Mouse (Mus musculus) urinary bladder, postnatal 36 days (tissue): Measurements from ENCODE around the gene Atrn.

Experiments
- DNase-seq, 2 experiments: peaks; one replicate each; pipeline ENCODE4 v3.0.0; 2022; ENCODE audit warnings: low spot score in 2 of 2, mixed read lengths in 1 of 2

The Atrn gene

GRCm38 (mm10) chr2:131038675-131039074 lies 132.4 kb downstream of the Atrn start:
- no peak for DNase-seq

DNA sequence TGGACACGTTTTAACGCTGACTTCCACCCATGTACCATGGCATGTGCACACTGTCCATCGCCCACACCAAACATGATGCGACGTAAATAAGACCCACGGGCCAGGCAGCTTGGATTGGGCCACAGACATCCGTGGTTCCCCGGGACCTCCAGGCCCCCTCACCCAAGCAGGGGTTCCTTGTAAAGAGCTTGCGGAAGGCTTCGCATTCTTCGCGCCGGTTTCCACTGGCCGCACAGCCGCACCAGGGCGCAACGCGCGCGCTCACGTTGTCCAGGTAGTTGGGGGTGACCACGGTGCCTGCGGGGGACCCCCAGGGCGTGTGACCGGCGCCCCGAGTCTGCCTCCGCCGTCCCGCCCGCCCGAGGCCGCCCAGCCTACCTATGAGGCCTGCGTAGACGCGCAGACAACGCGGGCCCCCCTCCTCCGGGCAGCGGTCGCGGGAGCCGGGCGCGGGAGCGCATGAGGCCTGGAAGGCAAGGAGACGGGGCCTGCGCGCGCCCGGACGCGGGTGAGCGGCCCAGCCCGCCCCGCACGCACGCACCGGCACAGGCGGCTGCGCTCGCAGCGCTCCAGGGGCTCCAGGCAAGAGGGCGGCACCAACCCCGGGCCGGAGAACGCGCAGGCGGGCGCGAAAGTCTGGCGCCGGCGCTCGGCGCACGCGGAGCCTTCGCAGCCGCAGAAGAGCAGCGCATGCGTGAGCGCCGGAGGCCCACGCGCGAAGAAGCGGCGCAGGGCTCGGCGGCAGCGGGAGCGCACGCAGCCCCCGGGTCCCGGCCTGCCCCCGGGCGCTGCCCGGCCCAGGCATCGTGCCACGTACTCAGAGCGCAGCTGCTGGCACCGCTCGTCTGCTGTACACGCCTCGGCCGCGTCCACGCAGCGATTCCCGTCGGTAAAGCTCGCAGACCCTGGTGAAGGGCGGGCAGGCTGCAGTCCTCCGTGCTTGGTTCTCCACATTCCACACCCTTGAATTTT lies 134.8 kb downstream of the Atrn start:
- no peak for DNase-seq

DNA sequence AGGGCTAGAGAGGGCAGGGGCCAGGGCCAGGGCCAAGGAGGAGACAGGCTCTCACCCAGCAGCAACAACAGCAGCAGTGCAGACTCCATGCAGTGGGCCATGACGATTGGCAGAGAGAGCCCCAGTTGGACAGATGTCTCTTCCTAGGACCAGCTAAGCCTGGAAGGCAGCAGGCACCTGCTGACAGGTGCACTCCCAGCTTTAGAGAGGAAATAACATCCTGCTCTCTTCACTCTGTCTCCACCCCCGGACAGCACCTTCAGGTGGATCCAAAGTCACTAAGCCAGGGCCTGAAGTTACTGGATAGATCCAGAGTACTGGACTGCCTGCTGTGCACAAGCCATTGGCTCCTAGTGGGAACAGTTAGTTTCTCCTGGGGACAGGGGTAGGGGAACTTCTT lies 136.7 kb downstream of the Atrn start, which contains the start of gene Gfra4:
Gfra4 (minus strand) TSS at position 101 of the 400 bp plus-strand sequence.
- DNase-seq: no peak

DNA sequence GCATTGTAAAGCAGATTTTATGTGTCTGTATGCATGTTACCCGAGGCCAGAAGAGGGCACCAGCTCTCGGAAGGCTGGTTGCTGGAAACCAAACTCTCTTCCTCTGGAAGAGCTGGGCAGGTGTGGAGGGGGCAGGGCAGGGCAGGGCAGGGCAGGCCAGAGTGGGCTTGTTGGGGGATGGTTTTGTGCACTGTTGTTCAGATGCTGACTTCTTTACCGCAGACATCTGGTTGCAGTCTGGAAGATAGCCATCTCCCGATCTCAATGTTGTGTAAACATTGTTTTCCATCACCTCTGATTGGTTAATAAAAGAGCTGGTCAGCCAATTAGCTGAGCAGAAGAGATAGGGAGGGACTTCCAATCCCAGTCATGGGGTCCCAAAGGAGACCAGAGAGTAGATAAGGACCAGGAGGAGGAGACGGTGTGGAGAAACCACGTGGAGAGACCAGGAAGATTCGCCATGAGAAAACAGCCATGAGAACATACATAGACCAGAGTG lies 138.1 kb downstream of the Atrn start:
- no peak for DNase-seq

- DNase-seq: no peak
Measured at GRCm38 (mm10) chr2:131044989-131045720, 138.9 kb downstream of the Atrn start.

GRCm38 (mm10) chr2:131046025-131046424 lies 139.7 kb downstream of the Atrn start:
- DNase-seq: no peak

DNA sequence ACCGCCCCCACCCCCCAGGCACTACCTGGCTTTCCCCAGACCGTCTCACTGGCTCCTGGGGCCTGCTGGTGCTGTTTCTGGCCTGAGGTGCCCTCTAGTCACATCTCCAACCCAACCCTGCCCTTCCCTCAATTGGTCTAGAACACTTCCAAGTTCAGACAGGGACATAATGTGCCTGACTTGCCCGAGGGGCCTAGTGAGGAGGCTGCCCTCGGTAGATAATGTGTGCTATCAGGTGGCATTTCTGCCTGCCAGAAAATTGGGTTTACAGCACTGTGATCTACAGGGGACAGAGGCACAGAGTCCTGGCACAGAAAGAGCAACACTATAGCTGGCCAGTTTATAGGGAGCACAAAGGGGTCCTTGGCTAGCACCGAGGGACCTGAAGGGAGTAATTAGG lies 145.7 kb downstream of the Atrn start:
- no peak for DNase-seq

- DNase-seq: no peak
Measured at GRCm38 (mm10) chr2:131052862-131053418, 146.6 kb downstream of the Atrn start.

DNA sequence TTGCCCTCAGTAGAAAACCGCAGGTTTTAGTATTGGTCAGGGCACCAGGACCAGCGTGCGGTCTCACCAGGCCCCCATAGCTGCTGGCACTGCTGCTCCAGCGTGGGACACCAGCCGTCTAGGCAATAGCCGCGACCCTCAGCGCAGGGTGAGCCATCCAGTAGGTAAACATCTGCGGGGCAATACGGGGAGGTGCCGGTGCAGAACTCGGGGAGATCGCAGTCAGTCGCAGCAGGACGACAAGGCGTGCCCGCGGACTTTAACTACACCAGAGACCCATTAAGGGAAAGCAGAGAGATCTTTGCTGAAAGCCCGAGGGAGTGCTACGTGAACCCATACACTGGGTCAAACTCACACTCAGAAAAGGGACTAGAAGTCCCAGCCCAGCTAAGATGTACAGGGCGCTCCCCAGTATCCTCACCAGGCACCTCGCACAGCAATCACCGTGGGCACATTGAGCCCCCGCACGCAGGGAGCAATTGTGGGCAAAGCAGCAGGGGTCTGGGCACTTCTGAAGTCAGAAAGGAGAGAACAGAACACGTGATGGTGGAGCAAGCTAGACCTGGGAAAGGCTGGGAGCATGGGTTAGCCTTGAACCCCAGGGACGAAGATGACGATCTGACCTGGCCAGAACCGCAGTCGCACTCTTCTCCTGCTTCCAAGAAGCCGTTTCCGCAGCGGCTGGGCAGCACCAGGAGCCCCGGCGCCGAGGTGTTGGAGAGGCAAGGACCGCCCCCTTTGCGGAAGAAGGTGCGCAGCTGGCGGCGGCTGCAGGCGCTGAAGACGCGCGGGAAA lies 147.8 kb downstream of the Atrn start:
- no peak for DNase-seq

DNA sequence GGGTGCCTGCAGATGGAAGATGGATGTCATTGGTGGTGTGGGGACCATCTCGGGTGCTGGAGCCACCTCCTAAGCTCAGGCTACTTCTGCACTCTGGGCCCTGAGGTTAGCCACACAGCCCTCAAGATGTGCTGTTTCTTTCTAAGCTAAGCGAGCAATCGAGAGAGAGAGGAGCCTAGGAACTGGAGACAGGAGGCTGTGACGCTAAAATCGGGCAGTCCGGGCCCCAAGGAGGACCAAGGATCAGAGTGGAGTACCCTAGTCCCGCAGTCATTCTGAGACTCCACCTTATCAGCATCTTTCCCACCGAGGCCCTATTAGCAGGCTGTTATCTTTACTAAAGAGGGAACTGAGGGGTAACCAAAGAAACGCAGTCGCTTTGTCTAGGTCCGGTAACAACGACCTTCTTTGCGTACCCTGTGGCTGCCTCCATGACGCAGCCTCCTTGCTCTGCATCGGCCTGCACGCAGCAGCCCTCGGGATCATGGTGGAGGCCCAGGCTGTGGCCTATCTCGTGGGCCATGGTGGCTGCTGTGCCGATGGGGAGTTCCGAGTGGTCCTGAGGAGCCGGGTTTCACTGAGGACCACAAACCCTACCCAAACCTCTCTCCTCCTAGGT lies 148.5 kb downstream of the Atrn start:
- no peak for DNase-seq

GRCm38 (mm10) chr2:131055631-131056030 lies 149.3 kb downstream of the Atrn start:
- DNase-seq: no peak

DNA sequence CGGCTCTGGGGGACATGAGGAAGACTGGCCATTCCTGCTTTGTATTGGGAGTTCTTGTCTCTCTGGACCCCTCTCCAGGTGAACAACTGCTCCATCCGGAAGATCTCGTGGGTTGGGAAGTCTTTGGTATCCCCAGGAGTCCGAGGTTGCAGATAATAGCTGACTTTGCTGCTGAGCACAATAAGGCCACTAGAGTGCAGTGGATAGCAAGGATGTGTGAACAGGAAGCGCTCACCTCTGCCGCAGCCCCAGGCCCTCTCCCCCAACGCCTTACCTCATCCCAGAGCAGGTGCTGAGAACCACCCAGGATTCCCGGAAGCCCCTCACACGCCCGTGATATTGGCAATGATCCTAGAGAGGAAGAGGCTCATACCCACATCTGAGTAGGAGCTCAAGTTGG lies 149.9 kb downstream of the Atrn start:
- DNase-seq: no peak

DNA sequence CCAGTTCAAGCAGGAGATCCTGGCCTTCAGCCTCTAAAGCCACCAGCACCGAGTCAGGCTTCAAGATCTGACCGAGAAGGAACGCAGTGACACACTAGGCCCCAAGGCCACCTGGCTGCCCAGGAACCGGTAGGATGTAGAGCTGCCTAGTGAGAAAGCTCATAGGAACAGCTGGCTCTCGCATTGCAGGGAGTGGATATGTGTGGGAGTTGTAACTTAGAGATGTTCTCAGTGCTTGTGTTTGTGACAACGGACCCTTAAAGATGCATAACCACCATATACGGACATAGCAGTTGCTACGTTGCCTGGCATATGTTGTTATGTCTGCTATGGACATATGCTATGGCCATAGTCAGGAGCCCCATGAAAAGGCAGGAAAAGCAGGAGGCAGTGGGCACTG lies 152.4 kb downstream of the Atrn start:
- DNase-seq: no peak

- DNase-seq: peak; percentile 51 to 80
Measured at GRCm38 (mm10) chr2:131059377-131059776, 153.1 kb downstream of the Atrn start.

- no peak for DNase-seq
Measured at GRCm38 (mm10) chr2:131059781-131060540, 153.7 kb downstream of the Atrn start.

DNA sequence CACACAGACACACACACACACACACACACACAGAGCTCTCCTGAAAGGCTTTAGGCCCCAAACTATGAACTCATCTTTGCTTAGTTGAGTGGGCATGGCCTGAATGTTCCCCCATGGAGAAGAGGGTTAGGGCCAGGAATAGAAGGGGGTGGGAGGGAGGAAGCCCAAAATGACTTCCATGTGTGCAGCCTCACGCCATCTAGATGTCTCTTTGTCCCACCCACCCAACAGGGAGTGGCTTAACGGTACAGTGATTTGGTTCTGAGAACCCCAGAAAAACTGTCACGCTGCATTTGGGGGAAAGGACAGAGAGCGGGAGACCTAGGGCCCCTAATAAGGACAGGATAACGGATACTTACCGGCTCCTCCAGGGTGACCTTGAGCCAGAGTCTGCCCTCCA lies 154.5 kb downstream of the Atrn start:
- DNase-seq: no peak

GRCm38 (mm10) chr2:131061607-131062006 lies 155.3 kb downstream of the Atrn start:
- no peak for DNase-seq

DNA sequence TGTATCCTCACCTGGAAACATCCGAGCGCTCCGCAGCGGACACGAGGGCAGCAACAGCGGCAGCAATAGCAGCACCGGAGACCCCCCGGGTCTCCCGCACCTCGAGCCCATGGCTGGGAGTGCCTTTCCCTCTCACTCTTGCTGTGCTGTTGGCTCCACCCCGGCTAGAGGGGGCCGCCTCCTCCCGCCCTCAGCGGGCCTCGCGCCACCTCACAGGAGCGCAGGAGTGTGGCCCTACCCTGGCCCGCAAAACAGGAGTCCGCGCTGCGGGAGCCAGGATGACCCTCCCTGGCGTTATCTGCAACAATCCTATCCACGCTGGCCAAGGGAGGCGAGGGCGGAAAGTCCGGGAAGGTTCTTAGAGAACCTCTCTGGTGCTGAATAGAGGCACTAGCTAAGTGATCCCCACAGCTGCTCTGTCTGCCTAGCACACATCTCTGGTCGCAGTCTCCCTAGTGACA lies 157.1 kb downstream of the Atrn start, which contains the start of gene Adam33:
Adam33 (minus strand) TSS at position 411 of the 461 bp plus-strand sequence.
- DNase-seq: no peak

GRCm38 (mm10) chr2:131066342-131066741 lies 160.0 kb downstream of the Atrn start:
- no peak for DNase-seq

DNA sequence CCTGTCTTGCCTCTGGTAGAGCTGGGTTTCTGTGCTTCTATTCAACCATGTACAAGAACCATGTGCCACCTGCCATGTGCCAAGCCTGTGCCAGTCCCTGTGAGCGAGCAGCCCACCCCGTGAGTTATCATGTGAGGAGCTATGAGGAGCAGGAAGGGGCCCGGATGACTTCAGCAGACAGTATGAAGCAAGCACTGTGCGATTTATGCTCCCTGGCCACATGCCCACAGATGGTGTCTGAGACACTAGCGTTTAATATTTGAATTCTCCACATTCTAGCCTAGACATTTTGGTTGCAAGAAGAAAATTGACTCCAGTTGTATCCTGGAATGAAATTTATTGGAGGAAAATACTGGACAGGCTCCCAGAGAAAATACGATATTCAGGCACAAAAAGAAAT lies 161.2 kb downstream of the Atrn start:
- DNase-seq: no peak
